ENCODE assay signal across 20 mouse cellular contexts in the genomic region with DNA sequence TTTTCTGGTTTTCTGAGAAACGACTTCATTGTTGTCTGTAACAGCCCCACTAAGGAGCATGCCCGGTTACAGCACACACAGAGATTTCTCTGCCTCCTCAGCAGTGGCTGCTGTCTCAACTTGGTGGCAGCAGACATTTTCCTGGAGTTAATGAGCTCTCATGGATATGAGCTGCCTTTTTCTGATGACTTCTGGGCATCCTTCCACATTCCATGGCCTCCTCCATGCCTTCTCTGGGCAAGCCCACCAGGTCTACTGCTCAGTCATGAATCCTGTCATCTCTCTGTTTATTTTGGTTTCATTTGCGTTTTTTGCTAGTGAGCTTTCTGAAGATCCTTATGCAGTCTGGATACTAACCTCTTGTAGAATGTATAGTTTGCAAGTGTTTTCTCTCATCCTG. TPM values are rescaled to one million over a fixed set of nuclear protein-coding genes. Genes with fewer than 3 reads are reported as not detected.
DNase-seq lines count a peak whose midpoint lies in the region; ATAC-seq lines count a peak whose summit lies in the region.
"Had no signal": no experiment of that assay in that cellular context is flagged by ENCODE, and none has a peak within 500 bp of the region (broad histone marks: within the 10 kb centered on the region; RNA-seq: fewer than 3 reads in every experiment).

No protein-coding gene starts in this region.

- no peak overlapping the region for H3K4me3 ChIP-seq in hindbrain, embryonic 15.5 days
- H3K4me3 ChIP-seq in hindbrain, embryonic 13.5 days: no peak overlapping the region
- H3K4me3 ChIP-seq in midbrain, embryonic 11.5 days (ENCODE audit: low read depth, low read length): no peak overlapping the region
- H3K4me3 ChIP-seq in midbrain, embryonic 15.5 days: no peak overlapping the region
- H3K4me3 ChIP-seq: embryonic facial prominence, embryonic 12.5 days; heart, embryonic 12.5 days; kidney, embryonic 15.5 days; limb, embryonic 12.5 days; liver, embryonic 12.5 days had no signal

- ATAC-seq in hindbrain, embryonic 15.5 days (ENCODE audit: low FRiP score, low read depth): no peak
- no peak for ATAC-seq in hindbrain, embryonic 13.5 days (ENCODE audit: low FRiP score)
- ATAC-seq in midbrain, embryonic 11.5 days (ENCODE audit: low FRiP score): no peak
- ATAC-seq in midbrain, embryonic 15.5 days (replicated peaks): no peak
- ATAC-seq: CD4-positive, CD25-positive, alpha-beta regulatory T cell, adult 4 months; liver, embryonic 12.5 days had no signal

- 0 out of 2 replicates have a peak overlapping the region, but pooled peaks have one; percentile 12 for H3K27ac ChIP-seq in hindbrain, embryonic 15.5 days (replicated peaks)
- H3K27ac ChIP-seq in hindbrain, embryonic 13.5 days: no peak overlapping the region
- no peak overlapping the region for H3K27ac ChIP-seq in midbrain, embryonic 11.5 days (ENCODE audit: low read depth, low read length)
- no peak overlapping the region for H3K27ac ChIP-seq in midbrain, embryonic 15.5 days
- H3K27ac ChIP-seq: embryonic facial prominence, embryonic 12.5 days; kidney, embryonic 15.5 days; limb, embryonic 12.5 days; liver, embryonic 12.5 days had no signal

- H3K27me3 ChIP-seq in hindbrain, embryonic 15.5 days: no peaks in the 10 kb centered on the region
- H3K27me3 ChIP-seq in hindbrain, embryonic 13.5 days: no peaks in the 10 kb centered on the region; the same call in 1 of the 2 replicates
- H3K27me3 ChIP-seq in midbrain, embryonic 11.5 days (ENCODE audit: control insufficient read depth, insufficient read depth, low read length): peaks cover 9% of the 10 kb centered on the region
- H3K27me3 ChIP-seq in midbrain, embryonic 15.5 days (replicated peaks): no peaks in the 10 kb centered on the region
- H3K27me3 ChIP-seq: embryonic facial prominence, embryonic 12.5 days; heart, embryonic 12.5 days; kidney, embryonic 15.5 days; limb, embryonic 12.5 days; liver, embryonic 12.5 days had no signal

- no peaks in the 10 kb centered on the region for H3K9me3 ChIP-seq in hindbrain, embryonic 15.5 days
- no peaks in the 10 kb centered on the region for H3K9me3 ChIP-seq in hindbrain, embryonic 13.5 days
- no peaks in the 10 kb centered on the region for H3K9me3 ChIP-seq in midbrain, embryonic 11.5 days (ENCODE audit: control insufficient read depth, low read length)
- H3K9me3 ChIP-seq in midbrain, embryonic 15.5 days: no peaks in the 10 kb centered on the region
- H3K9me3 ChIP-seq: embryonic facial prominence, embryonic 12.5 days; heart, embryonic 12.5 days; kidney, embryonic 15.5 days; limb, embryonic 12.5 days; liver, embryonic 12.5 days had no signal

- 0 out of 2 replicates have a peak, but pooled peaks cover 3% of the 10 kb centered on the region for H3K4me1 ChIP-seq in hindbrain, embryonic 15.5 days (replicated peaks)
- 0 out of 2 replicates have a peak, but pooled peaks cover 9% of the 10 kb centered on the region for H3K4me1 ChIP-seq in hindbrain, embryonic 13.5 days (replicated peaks)
- H3K4me1 ChIP-seq in midbrain, embryonic 11.5 days (ENCODE audit: control insufficient read depth, insufficient read depth, low read length): peaks cover 9% of the 10 kb centered on the region
- no peaks in the 10 kb centered on the region for H3K4me1 ChIP-seq in midbrain, embryonic 15.5 days
- H3K4me1 ChIP-seq: limb, embryonic 12.5 days had no signal

- H3K36me3 ChIP-seq in hindbrain, embryonic 15.5 days: peaks cover 6% of the 10 kb centered on the region; the same call in 1 of the 2 replicates
- peaks cover 50% of the 10 kb centered on the region for H3K36me3 ChIP-seq in hindbrain, embryonic 13.5 days
- no peaks in the 10 kb centered on the region for H3K36me3 ChIP-seq in midbrain, embryonic 11.5 days (ENCODE audit: control insufficient read depth, insufficient read depth, low read length)
- peaks cover 5% of the 10 kb centered on the region; the same call in 1 of the 2 replicates for H3K36me3 ChIP-seq in midbrain, embryonic 15.5 days (replicated peaks)
- H3K36me3 ChIP-seq: embryonic facial prominence, embryonic 12.5 days; heart, embryonic 12.5 days; kidney, embryonic 15.5 days; limb, embryonic 12.5 days; liver, embryonic 12.5 days had no signal

- no peak overlapping the region for H3K9ac ChIP-seq in hindbrain, embryonic 15.5 days
- no peak overlapping the region for H3K9ac ChIP-seq in hindbrain, embryonic 13.5 days
- H3K9ac ChIP-seq in midbrain, embryonic 11.5 days (ENCODE audit: low read length): no peak overlapping the region
- no peak overlapping the region for H3K9ac ChIP-seq in midbrain, embryonic 15.5 days
- H3K9ac ChIP-seq: embryonic facial prominence, embryonic 12.5 days; heart, embryonic 12.5 days; kidney, embryonic 15.5 days; limb, embryonic 12.5 days; liver, embryonic 12.5 days had no signal

- H3K4me2 ChIP-seq in hindbrain, embryonic 15.5 days: no peak overlapping the region
- H3K4me2 ChIP-seq in hindbrain, embryonic 13.5 days: no peak overlapping the region
- no peak overlapping the region for H3K4me2 ChIP-seq in midbrain, embryonic 11.5 days
- no peak overlapping the region for H3K4me2 ChIP-seq in midbrain, embryonic 15.5 days
- H3K4me2 ChIP-seq: embryonic facial prominence, embryonic 12.5 days; heart, embryonic 12.5 days; kidney, embryonic 15.5 days; limb, embryonic 12.5 days; liver, embryonic 12.5 days had no signal

- WGBS in hindbrain, embryonic 15.5 days: 70% methylated on average over 3 of the region's 3 CpGs
- 69% methylated on average over 3 of the region's 3 CpGs for WGBS in hindbrain, embryonic 13.5 days
- WGBS in midbrain, embryonic 11.5 days: 79% methylated on average over 3 of the region's 3 CpGs
- 70% methylated on average over 3 of the region's 3 CpGs for WGBS in midbrain, embryonic 15.5 days

- DNase-seq in cerebellum, postnatal 10 days: peak; percentile 70 to 73
- no peak for DNase-seq in cerebellum, postnatal 4 days (ENCODE audit: low spot score in 2 of 2)
- DNase-seq in midbrain, embryonic 11.5 days (ENCODE audit: low spot score, missing footprints): peak; percentile 76
- peak; percentile 70 for DNase-seq in lung, postnatal 10 days
- DNase-seq in embryo, embryonic 9.5 days (ENCODE audit: extremely low spot score): no peak
- DNase-seq: adrenal gland, postnatal 25 days; cerebellum, adult 11-12 months; heart, postnatal 4 days; kidney, postnatal 4 days; midbrain, embryonic 14.5 days; right cerebral cortex, postnatal 25 days had no signal

RNA-seq across cellular contexts. Expression of a gene that starts 45.9 kb away (rescaled TPM):
- 37.2 and 42.8 TPM in 2 replicates for polyA plus RNA-seq in hindbrain, embryonic 15.5 days (2015; fragmentation: Nextera tagmentation; extraction: Ambion mirVana)
- polyA plus RNA-seq in hindbrain, embryonic 13.5 days (2015; fragmentation: Nextera tagmentation; extraction: Ambion mirVana): 37.3 and 39.7 TPM in 2 replicates
- 13.5 and 13.8 TPM in 2 replicates for polyA plus RNA-seq in midbrain, embryonic 11.5 days (2014; fragmentation: Nextera tagmentation; extraction: Ambion mirVana)
- 47.6 and 53.1 TPM in 2 replicates for polyA plus RNA-seq in midbrain, embryonic 15.5 days (2015; fragmentation: Nextera tagmentation; extraction: Ambion mirVana)

Comparison
In these comparisons a context has a peak if more than half of its experiments do, and no peak if none do; other contexts are left out.
1. DNase-seq: peak in cerebellum, postnatal 10 days (2 of 2), midbrain, embryonic 11.5 days (single experiment) and lung, postnatal 10 days (single experiment); none in cerebellum, postnatal 4 days (0 of 2) and embryo, embryonic 9.5 days (single experiment).